In genomic region chr9:117599341-117599740, GRCm38 (mm10) we compare ENCODE assay signal across 10 mouse cellular contexts. TPM values are rescaled to one million over a fixed set of nuclear protein-coding genes. Genes with fewer than 3 reads are reported as not detected.
"Had no signal": no experiment of that assay in that cellular context is flagged by ENCODE, and none has a peak within 500 bp of the region (broad histone marks: within the 10 kb centered on the region; RNA-seq: fewer than 3 reads in every experiment).

No protein-coding gene starts in this region.

- DNase-seq: kidney, postnatal 25 days; lung, adult 2 months; lung, postnatal 36 days; midbrain, embryonic 14.5 days; right cerebral cortex, postnatal 4 days; spleen, adult 18-20 months; thymus, adult 2 months; thymus, postnatal 36 days had no signal

RNA-seq across cellular contexts. Expression of gene Rbms3, which starts 30.4 kb away (rescaled TPM):
- total RNA-seq: monocyte, adult 5-6 weeks; neutrophil, adult 5-6 weeks had no signal
